Mouse (Mus musculus): ENCODE measurements around the gene Ppfia3. TPM values are rescaled to one million over a fixed set of nuclear protein-coding genes. Genes with fewer than 3 reads are reported as not detected.

Ppfia3 gene
- polyA plus RNA-seq (2012; fragmentation: generic; extraction: Trizol) = 1 to 10 TPM; 1.1 to 2.1 TPM

DNA sequence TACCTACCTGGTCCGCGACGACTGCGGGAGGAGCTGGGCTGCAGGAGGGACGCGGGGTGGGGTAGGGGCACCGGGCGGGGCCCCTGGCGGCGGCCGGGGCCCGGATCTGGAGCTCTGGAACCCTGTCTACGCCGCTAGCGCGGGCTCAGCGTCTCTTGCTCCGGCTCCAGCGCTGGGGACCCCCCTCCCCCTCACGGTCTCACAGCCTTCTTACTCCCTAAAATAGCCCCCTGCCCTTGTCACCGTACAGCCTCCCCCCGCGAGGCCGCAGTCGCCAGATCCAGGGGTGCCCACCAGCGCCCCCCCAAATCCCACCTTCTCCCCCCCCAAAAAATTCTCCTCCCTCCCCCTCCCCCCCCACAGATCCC, at the start of gene Ppfia3:
Gene Ppfia3 (minus strand): TSS at position 368 of the 368 bp plus-strand sequence.

DNA sequence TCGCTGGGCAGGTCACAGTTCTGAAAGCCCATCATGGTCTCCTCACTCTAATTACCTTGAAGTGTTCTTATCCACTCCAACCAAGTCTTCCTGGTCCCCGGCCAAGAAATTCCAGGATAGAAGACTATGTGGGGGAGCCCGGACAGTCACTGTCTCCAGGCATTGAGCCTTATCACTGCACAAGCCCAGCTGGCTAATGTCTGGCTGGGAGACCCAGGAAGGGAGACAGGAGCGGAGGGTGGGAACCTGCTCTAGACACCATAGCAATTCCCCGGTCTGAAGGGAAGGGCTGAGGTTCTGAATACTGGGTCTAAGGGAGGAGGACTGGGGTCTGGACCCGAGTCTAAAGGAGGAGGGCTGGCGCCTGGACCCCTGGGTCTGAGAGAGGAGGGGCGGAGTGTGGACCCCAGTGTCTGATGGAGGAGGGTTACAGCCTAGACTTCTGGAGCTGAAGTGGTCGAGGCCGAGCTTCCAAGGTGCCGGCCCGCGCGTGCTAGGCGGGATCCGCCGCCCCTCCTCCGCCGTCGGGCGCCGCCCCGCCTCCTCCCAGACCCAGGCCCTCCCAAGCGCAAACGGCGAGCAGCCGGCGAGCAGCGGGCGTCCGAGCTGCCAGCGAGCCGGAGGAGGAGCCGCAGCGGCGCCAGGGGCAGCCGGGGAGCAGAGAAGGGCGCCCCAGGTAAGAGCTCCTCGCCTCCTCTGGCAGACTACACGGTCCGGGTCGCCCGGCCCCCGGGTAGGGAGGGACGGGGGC, 46.5 kb upstream of the Ppfia3 start, which contains the start of gene Ntf5:
Gene Ntf5 (plus strand): TSS at position 583 of the 751 bp plus-strand sequence.

DNA sequence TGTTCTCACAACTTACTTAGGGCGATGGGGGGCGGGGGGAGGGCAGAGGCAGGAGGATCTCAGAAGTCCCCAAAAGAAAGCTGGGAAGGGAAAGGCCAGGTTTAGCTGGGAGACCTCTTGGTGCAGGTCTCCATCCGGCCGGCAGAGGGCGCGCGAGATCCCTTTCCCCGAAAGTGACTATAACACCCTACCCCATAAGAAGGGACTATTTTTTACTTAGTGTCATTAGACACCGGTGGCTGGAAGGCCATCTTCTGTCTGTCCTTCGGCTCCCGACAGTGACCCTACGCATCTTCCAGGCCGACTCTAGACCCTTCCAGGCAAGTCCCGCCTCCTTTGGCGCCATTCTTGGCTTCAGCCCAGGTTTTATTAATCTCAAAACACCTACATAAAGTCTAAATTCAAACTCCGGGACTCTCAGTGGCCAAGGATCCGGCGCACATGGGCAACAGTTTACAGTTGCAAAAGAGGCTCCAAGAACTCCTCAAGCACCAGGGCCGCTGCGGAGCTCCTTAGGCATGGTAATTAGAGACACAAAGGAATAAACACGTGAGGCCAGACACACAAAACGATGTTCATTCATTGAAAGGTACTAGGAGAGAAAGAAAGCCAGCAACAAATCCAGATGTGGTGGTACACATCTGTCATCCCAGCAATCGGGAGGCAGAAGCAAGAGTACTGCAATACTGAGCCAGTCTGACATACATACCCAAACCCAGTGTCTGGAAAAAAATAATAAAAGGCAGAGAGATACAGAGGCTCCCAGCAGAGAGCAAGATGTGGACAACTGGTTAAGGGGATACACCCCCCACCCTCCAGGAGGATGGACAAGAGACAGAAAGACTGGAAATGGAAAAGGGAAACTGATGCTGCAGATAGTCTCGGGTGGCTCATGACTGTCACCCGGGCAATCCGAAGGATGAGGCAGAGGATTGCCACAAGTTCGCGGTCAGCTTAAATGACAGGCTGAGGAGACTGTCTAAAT, 38.6 kb upstream of the Ppfia3 start, which contains the start of gene Kcna7:
Gene Kcna7 (plus strand): TSS at position 563 of the 985 bp plus-strand sequence.

DNA sequence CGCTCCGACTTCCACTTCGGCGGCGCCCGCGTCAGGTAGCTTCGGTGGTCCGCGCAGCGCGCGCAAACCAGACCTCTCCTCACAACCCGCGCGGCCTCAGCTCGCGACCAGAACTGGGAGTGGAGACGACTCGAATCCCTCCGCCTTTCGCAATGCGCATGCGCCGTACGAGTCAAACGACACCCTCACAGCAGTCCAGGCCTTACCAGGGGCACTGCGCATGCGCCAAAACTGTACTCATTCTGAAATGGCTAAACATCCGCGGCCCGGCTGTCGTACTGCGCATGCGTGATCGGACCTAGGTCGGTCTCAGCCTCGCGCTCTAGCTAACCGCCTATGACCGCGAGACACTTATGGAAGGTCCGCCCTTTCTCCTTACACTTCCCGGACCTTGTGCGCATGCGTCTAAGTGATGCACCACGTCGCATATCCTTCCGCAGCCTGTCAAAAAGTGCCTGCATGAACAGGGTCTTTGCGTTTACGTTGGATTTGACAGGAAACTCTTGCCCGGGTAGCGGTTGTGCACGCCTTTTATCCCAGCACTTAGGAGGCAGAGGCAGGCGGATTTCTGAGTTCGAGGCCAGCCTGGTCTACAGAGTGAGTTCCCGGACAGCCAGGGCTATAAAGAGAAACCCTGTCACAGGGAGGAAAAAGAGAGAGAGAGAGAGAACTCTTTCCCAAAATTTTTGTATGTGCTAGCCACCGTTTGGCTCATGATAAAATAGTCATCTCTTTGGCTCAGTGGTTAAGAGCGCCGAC, 28.9 kb upstream of the Ppfia3 start, which contains the start of gene Snrnp70:
Gene Snrnp70 (minus strand): TSS at position 165 of the 759 bp plus-strand sequence.

DNA sequence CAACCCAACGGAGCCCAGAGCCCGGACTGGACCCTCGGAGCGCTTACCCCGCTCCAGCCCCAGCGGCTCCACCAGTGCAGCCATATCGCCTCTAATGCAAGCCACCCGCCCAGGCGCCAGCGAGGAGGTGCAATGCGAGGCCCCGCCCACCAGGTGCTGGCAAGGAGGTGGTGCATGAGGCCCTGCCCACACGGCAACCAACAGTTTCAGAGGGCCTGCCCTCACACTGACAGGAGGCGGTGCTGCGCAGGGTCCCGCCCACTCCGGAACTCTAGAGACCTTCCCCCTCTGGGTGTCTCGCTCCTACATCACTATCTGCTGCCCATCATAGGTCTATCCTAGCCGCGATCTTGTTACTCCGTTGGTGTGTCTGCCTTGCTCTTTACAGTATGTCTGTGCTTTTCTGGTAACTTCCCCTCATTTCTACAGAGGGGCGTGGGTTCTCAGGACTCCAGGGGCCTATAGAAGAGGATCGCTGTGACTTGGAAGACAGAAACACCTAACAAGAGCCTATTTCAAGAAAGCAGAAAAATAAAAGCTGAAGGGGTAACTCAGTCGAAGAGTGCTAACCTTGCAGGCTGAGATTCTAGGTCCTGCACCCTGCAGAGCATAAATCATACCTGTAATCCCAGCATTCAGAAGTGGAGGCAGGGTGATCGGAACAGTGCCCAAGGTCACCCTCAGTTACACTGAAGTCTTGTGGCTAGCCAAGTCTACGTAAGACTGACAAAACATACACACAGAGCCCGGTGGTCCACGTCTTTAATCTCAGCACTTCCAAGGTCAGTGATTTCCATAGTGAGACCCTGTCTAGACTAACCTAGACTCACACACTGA, 3.9 kb upstream of the Ppfia3 start, which contains the start of gene Lin7b:
Gene Lin7b (minus strand): TSS at position 109 of the 837 bp plus-strand sequence.

DNA sequence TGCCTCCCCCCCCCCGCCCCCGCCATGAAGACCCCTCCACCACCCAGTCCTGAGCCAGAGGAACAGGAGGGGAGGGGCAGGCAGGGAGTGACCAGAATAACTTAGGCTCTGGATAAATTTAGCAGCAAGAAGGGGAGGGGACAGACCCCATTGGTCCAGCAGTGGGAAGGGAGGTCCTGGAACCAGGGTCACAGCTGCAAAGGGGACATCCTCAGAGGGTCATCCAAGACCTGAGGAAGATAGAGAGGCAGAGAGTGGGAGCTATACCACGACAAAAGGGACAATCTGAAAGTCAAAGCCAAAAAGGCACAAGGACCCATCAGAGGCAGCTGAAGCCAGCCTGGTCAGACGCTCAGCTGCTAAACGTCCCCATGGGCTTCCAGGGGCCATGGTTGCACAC, 31.8 kb downstream of the Ppfia3 start, which contains the start of gene Hrc:
Gene Hrc (plus strand): TSS at position 235 of the 400 bp plus-strand sequence.

DNA sequence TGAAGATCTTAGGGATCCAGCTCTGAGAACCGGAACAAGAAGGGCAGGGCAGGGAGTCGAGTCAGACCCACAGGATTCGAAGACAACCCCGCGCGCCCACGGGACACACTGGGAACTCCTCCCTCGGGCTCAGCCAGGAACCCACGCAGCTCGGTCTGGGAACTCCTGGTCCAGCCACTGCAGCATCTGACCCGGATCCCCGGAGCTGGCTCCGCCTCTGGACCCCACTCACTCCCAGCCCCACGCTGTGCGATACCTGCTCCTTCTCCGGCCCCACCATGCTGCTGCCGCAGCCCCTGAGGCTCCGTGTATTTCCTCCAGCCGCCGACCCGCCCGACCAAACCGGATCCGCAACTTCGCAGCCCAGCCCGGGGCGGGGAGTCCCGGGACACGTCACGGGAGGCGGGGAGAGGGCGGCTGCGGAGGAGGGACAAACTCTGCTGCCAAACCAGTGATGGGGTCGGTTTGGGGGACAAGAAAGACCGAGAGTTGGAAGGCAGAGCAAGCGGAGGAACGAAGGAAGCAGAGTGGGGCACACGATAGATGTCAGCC, 33.3 kb downstream of the Ppfia3 start, which contains the start of gene Trpm4:
Gene Trpm4 (minus strand): TSS at position 350 of the 552 bp plus-strand sequence.

Other genes with a start within 250 kb of the Ppfia3 start
- gene Rps11, start 242.6 kb downstream of the Ppfia3 start, polyA plus RNA-seq (2012; fragmentation: generic; extraction: Trizol) = 1,000 to 10,000 TPM; 3,371 to 8,325 TPM
- over 10,000 TPM in 1 of 2 experiments, 1,000 to 10,000 TPM in 1; 5,910 to 13,875 TPM for gene Rpl13a, start 238.3 kb downstream of the Ppfia3 start, polyA plus RNA-seq (2012; fragmentation: generic; extraction: Trizol)
- gene Gm45713, start 230.8 kb downstream of the Ppfia3 start, polyA plus RNA-seq (2012; fragmentation: generic; extraction: Trizol) = 1 to 10 TPM; 2.2 to 3.0 TPM
- gene Flt3l, start 230.6 kb downstream of the Ppfia3 start, polyA plus RNA-seq (2012; fragmentation: generic; extraction: Trizol) = 10 to 100 TPM in 1 of 2 experiments, 1 to 10 TPM in 1; 2.1 to 23.0 TPM
- 100 to 1,000 TPM; 244 to 448 TPM for gene Pih1d1, start 212.7 kb downstream of the Ppfia3 start, polyA plus RNA-seq (2012; fragmentation: generic; extraction: Trizol)
- 100 to 1,000 TPM in 1 of 2 experiments, 10 to 100 TPM in 1; 58.8 to 137 TPM for gene Aldh16a1, start 212.4 kb downstream of the Ppfia3 start, polyA plus RNA-seq (2012; fragmentation: generic; extraction: Trizol)
- under 1 TPM; 0.04 to 0.18 TPM for gene Slc17a7, start 203.1 kb downstream of the Ppfia3 start, polyA plus RNA-seq (2012; fragmentation: generic; extraction: Trizol)
- under 1 TPM; 0.04 to 0.48 TPM for gene Gfy, start 187.4 kb downstream of the Ppfia3 start, polyA plus RNA-seq (2012; fragmentation: generic; extraction: Trizol)
- not detected for gene Pth2, start 186.0 kb downstream of the Ppfia3 start, polyA plus RNA-seq (2012; fragmentation: generic; extraction: Trizol)
- gene Ccdc155, start 162.1 kb downstream of the Ppfia3 start, polyA plus RNA-seq (2012; fragmentation: generic; extraction: Trizol) = 1 to 10 TPM in 1 of 2 experiments, under 1 TPM in 1; 0.71 to 4.3 TPM
- under 1 TPM in 1 of 2 experiments, not detected in 1; 0.15 TPM for gene Dkkl1, start 154.9 kb downstream of the Ppfia3 start, polyA plus RNA-seq (2012; fragmentation: generic; extraction: Trizol)
- 100 to 1,000 TPM in 1 of 2 experiments, 10 to 100 TPM in 1; 60.5 to 105 TPM for gene Tead2, start 151.3 kb downstream of the Ppfia3 start, polyA plus RNA-seq (2012; fragmentation: generic; extraction: Trizol)
- under 1 TPM; 0.11 to 0.28 TPM for gene Cd37, start 127.9 kb downstream of the Ppfia3 start, polyA plus RNA-seq (2012; fragmentation: generic; extraction: Trizol)
- gene Slc6a16, start 125.9 kb downstream of the Ppfia3 start, polyA plus RNA-seq (2012; fragmentation: generic; extraction: Trizol) = not detected
- not detected for gene Slc6a21, start 89.5 kb downstream of the Ppfia3 start, polyA plus RNA-seq (2012; fragmentation: generic; extraction: Trizol)
- 10 to 100 TPM; 23.4 to 26.2 TPM for gene Trpm4, start 33.2 kb downstream of the Ppfia3 start, polyA plus RNA-seq (2012; fragmentation: generic; extraction: Trizol)
- gene Hrc, start 31.7 kb downstream of the Ppfia3 start, polyA plus RNA-seq (2012; fragmentation: generic; extraction: Trizol) = under 1 TPM; 0.02 to 0.06 TPM
- gene Lin7b, start 3.6 kb upstream of the Ppfia3 start, polyA plus RNA-seq (2012; fragmentation: generic; extraction: Trizol) = 1 to 10 TPM in 1 of 2 experiments, under 1 TPM in 1; 0.23 to 1.8 TPM
- gene Snrnp70, start 28.7 kb upstream of the Ppfia3 start, polyA plus RNA-seq (2012; fragmentation: generic; extraction: Trizol) = 100 to 1,000 TPM; 229 to 271 TPM
- gene Kcna7, start 38.6 kb upstream of the Ppfia3 start, polyA plus RNA-seq (2012; fragmentation: generic; extraction: Trizol) = not detected
- gene Ntf5, start 46.7 kb upstream of the Ppfia3 start, polyA plus RNA-seq (2012; fragmentation: generic; extraction: Trizol) = under 1 TPM; 0.35 to 0.94 TPM
- under 1 TPM in 1 of 2 experiments, not detected in 1; 0.11 TPM for gene Lhb, start 53.8 kb upstream of the Ppfia3 start, polyA plus RNA-seq (2012; fragmentation: generic; extraction: Trizol)
- gene Gys1, start 67.8 kb upstream of the Ppfia3 start, polyA plus RNA-seq (2012; fragmentation: generic; extraction: Trizol) = 10 to 100 TPM; 10.3 to 18.4 TPM
- 100 to 1,000 TPM in 1 of 2 experiments, 10 to 100 TPM in 1; 68.4 to 154 TPM for gene Ruvbl2, start 71.1 kb upstream of the Ppfia3 start, polyA plus RNA-seq (2012; fragmentation: generic; extraction: Trizol)
- over 10,000 TPM in 1 of 2 experiments, 1,000 to 10,000 TPM in 1; 3,673 to 13,112 TPM for gene Ftl1, start 92.9 kb upstream of the Ppfia3 start, polyA plus RNA-seq (2012; fragmentation: generic; extraction: Trizol)
- gene Bax, start 99.9 kb upstream of the Ppfia3 start, polyA plus RNA-seq (2012; fragmentation: generic; extraction: Trizol) = 100 to 1,000 TPM; 253 to 519 TPM
- 1 to 10 TPM in 1 of 2 experiments, under 1 TPM in 1; 0.09 to 1.7 TPM for gene Tulp2, start 114.9 kb upstream of the Ppfia3 start, polyA plus RNA-seq (2012; fragmentation: generic; extraction: Trizol)
- gene Gm45808, start 119.8 kb upstream of the Ppfia3 start, polyA plus RNA-seq (2012; fragmentation: generic; extraction: Trizol) = not detected
- gene Dhdh, start 121.8 kb upstream of the Ppfia3 start, polyA plus RNA-seq (2012; fragmentation: generic; extraction: Trizol) = under 1 TPM; 0.07 to 0.21 TPM
- gene Nucb1, start 143.4 kb upstream of the Ppfia3 start, polyA plus RNA-seq (2012; fragmentation: generic; extraction: Trizol) = 100 to 1,000 TPM in 1 of 2 experiments, 10 to 100 TPM in 1; 66.5 to 268 TPM
- 10 to 100 TPM in 1 of 2 experiments, 1 to 10 TPM in 1; 9.1 to 24.6 TPM for gene Ppp1r15a, start 159.2 kb upstream of the Ppfia3 start, polyA plus RNA-seq (2012; fragmentation: generic; extraction: Trizol)
- gene Plekha4, start 159.3 kb upstream of the Ppfia3 start, polyA plus RNA-seq (2012; fragmentation: generic; extraction: Trizol) = 10 to 100 TPM in 1 of 2 experiments, under 1 TPM in 1; 0.27 to 17.6 TPM
- 1 to 10 TPM in 1 of 2 experiments, under 1 TPM in 1; 0.71 to 5.8 TPM for gene Hsd17b14, start 187.9 kb upstream of the Ppfia3 start, polyA plus RNA-seq (2012; fragmentation: generic; extraction: Trizol)
- 10 to 100 TPM; 37.7 to 68.6 TPM for gene Bcat2, start 203.1 kb upstream of the Ppfia3 start, polyA plus RNA-seq (2012; fragmentation: generic; extraction: Trizol)
- under 1 TPM in 1 of 2 experiments, not detected in 1; 0.27 TPM for gene Fgf21, start 248.5 kb upstream of the Ppfia3 start, polyA plus RNA-seq (2012; fragmentation: generic; extraction: Trizol)

Data from C3H10T1/2 (cell line).